Mouse (Mus musculus): Measurements from ENCODE around the gene Cars2. TPM values are rescaled to one million over a fixed set of nuclear protein-coding genes. Genes with fewer than 3 reads are reported as not detected.
"Not testable (repeated sequence)": the region's sequence is repeated elsewhere in the genome, so short reads cannot be mapped to it uniquely, and the experiment has no call there.

Cars2 gene
- total RNA-seq, 2 experiments from 2014 or later: 20.5 to 22.4 TPM

- DNase-seq (ENCODE audit: low spot score in 2 of 2): no peak
These were observed 34.3 kb downstream of the Cars2 start for GRCm38 (mm10) chr8:11516292-11516691.

- no peak for DNase-seq (ENCODE audit: low spot score in 2 of 2)
These were observed 37.3 kb downstream of the Cars2 start for GRCm38 (mm10) chr8:11513247-11513646.

- DNase-seq (ENCODE audit: low spot score in 2 of 2): no peak
These were observed 37.9 kb downstream of the Cars2 start for GRCm38 (mm10) chr8:11512711-11513110.

- no peak for DNase-seq (ENCODE audit: low spot score in 2 of 2)
These were observed 39.6 kb downstream of the Cars2 start for GRCm38 (mm10) chr8:11510971-11511370.

GRCm38 (mm10) chr8:11508880-11509279 is 41.7 kb downstream of the Cars2 start:
- DNase-seq (ENCODE audit: low spot score in 2 of 2): no peak

- DNase-seq (ENCODE audit: low spot score in 2 of 2): peak in 1 of 2 experiments; percentile 42
These were observed 43.8 kb downstream of the Cars2 start for GRCm38 (mm10) chr8:11506802-11507201.

- no peak for DNase-seq (ENCODE audit: low spot score in 2 of 2)
These were observed 44.5 kb downstream of the Cars2 start for GRCm38 (mm10) chr8:11506074-11506473.

GRCm38 (mm10) chr8:11503476-11504232 is 46.9 kb downstream of the Cars2 start:
- DNase-seq (ENCODE audit: low spot score in 2 of 2): no peak

GRCm38 (mm10) chr8:11498786-11499485 is 51.6 kb downstream of the Cars2 start:
- DNase-seq (ENCODE audit: low spot score in 2 of 2): no peak

- no peak for DNase-seq (ENCODE audit: low spot score in 2 of 2)
These were observed 52.3 kb downstream of the Cars2 start for GRCm38 (mm10) chr8:11498281-11498680.

GRCm38 (mm10) chr8:11497017-11497990 is 53.3 kb downstream of the Cars2 start, which contains the start of gene Naxd:
Naxd (plus strand) TSS chr8:11497506.
- DNase-seq (ENCODE audit: low spot score in 2 of 2): peak; percentile 86 to 90

GRCm38 (mm10) chr8:11492340-11492739 is 58.2 kb downstream of the Cars2 start:
- not testable (repeated sequence) for DNase-seq (ENCODE audit: low spot score in 2 of 2)

GRCm38 (mm10) chr8:11487229-11487628 is 63.4 kb downstream of the Cars2 start:
- no peak for DNase-seq (ENCODE audit: low spot score in 2 of 2)

GRCm38 (mm10) chr8:11486142-11486541 is 64.4 kb downstream of the Cars2 start:
- DNase-seq (ENCODE audit: low spot score in 2 of 2): peak; percentile 67 to 77

GRCm38 (mm10) chr8:11482537-11482936 is 68.0 kb downstream of the Cars2 start:
- no peak for DNase-seq (ENCODE audit: low spot score in 2 of 2)

GRCm38 (mm10) chr8:11481876-11482275 is 68.7 kb downstream of the Cars2 start:
- no peak for DNase-seq (ENCODE audit: low spot score in 2 of 2)

- no peak for DNase-seq (ENCODE audit: low spot score in 2 of 2)
These were observed 71.0 kb downstream of the Cars2 start for GRCm38 (mm10) chr8:11479591-11479990.

GRCm38 (mm10) chr8:11478807-11479527 is 71.6 kb downstream of the Cars2 start:
- DNase-seq (ENCODE audit: low spot score in 2 of 2): no peak

GRCm38 (mm10) chr8:11477811-11478761 is 72.5 kb downstream of the Cars2 start, which contains the start of gene Rab20:
Rab20 (minus strand) TSS chr8:11478710.
- DNase-seq (ENCODE audit: low spot score in 2 of 2): no peak

All from layer of hippocampus, postnatal 14 days (tissue).